Mouse (Mus musculus): ENCODE measurements around the gene Kmt2c. TPM values are rescaled to one million over a fixed set of nuclear protein-coding genes. Genes with fewer than 3 reads are reported as not detected.

Kmt2c gene
- total and polyA plus RNA-seq, 2 experiments = 5.1 to 20.1 TPM

- TF ChIP-seq POLR2A (IDR thresholded peaks at IDR 0.05; ENCODE audit: extremely low read depth, insufficient read depth, low read length) = no peak
- no peak for TF ChIP-seq CTCF (IDR thresholded peaks at IDR 0.05; ENCODE audit: low read depth, low read length)
- no peak overlapping the region for H3K9ac ChIP-seq (ENCODE audit: low read depth, low read length)
- no peaks in the 10 kb centered on the region for H3K4me1 ChIP-seq (ENCODE audit: control insufficient read depth, insufficient read depth, low read length)
- H3K27ac ChIP-seq (replicated peaks; ENCODE audit: insufficient read depth, low read depth, low read length) = no peak overlapping the region
- no peak overlapping the region for H3K4me3 ChIP-seq (ENCODE audit: insufficient read depth, low read depth, low read length)
- no peaks in the 10 kb centered on the region for H3K36me3 ChIP-seq (ENCODE audit: control insufficient read depth, insufficient read depth, low read length)
- no peaks in the 10 kb centered on the region for H3K79me2 ChIP-seq (ENCODE audit: control insufficient read depth, insufficient read depth, low read length)
- no peaks in the 10 kb centered on the region for H3K27me3 ChIP-seq (ENCODE audit: control insufficient read depth, insufficient read depth, low read length)
- no peak for DNase-seq (ENCODE audit: extremely low read depth, low read depth, low spot score)
Measured at GRCm38 (mm10) chr5:25540412-25540811, 41.8 kb upstream of the Kmt2c start.

- Histone ChIP-seq H3K79me2 (ENCODE audit: control insufficient read depth, insufficient read depth, low read length) (no peaks in the 10 kb centered on the region), H3K27me3 (ENCODE audit: control insufficient read depth, insufficient read depth, low read length) (no peaks in the 10 kb centered on the region), H3K36me3 (ENCODE audit: control insufficient read depth, insufficient read depth, low read length) (no peaks in the 10 kb centered on the region), H3K27ac (replicated peaks; ENCODE audit: insufficient read depth, low read depth, low read length) (no peak overlapping the region), H3K4me3 (ENCODE audit: insufficient read depth, low read depth, low read length) (no peak overlapping the region), H3K9ac (ENCODE audit: low read depth, low read length) (no peak overlapping the region), H3K4me1 (ENCODE audit: control insufficient read depth, insufficient read depth, low read length) (no peaks in the 10 kb centered on the region)
- no peak for DNase-seq (ENCODE audit: extremely low read depth, low read depth, low spot score)
- TF ChIP-seq CTCF (IDR thresholded peaks at IDR 0.05; ENCODE audit: low read depth, low read length) (no peak), POLR2A (IDR thresholded peaks at IDR 0.05; ENCODE audit: extremely low read depth, insufficient read depth, low read length) (no peak)
- 65% methylated on average over 6 of the region's 6 CpGs for WGBS
Measured at GRCm38 (mm10) chr5:25536921-25537409, 38.4 kb upstream of the Kmt2c start.

- DNase-seq (ENCODE audit: extremely low read depth, low read depth, low spot score) = no peak
- Histone ChIP-seq H3K79me2 (ENCODE audit: control insufficient read depth, insufficient read depth, low read length) (no peaks in the 10 kb centered on the region), H3K36me3 (ENCODE audit: control insufficient read depth, insufficient read depth, low read length) (no peaks in the 10 kb centered on the region), H3K4me1 (ENCODE audit: control insufficient read depth, insufficient read depth, low read length) (no peaks in the 10 kb centered on the region), H3K27me3 (ENCODE audit: control insufficient read depth, insufficient read depth, low read length) (no peaks in the 10 kb centered on the region), H3K4me3 (ENCODE audit: insufficient read depth, low read depth, low read length) (no peak overlapping the region), H3K9ac (ENCODE audit: low read depth, low read length) (no peak overlapping the region), H3K27ac (replicated peaks; ENCODE audit: insufficient read depth, low read depth, low read length) (no peak overlapping the region)
- TF ChIP-seq CTCF (IDR thresholded peaks at IDR 0.05; ENCODE audit: low read depth, low read length) (no peak), POLR2A (IDR thresholded peaks at IDR 0.05; ENCODE audit: extremely low read depth, insufficient read depth, low read length) (no peak)
- WGBS = 81% methylated on average over 2 of the region's 2 CpGs
Measured at GRCm38 (mm10) chr5:25536451-25536850, 37.9 kb upstream of the Kmt2c start.

- Histone ChIP-seq H3K27me3 (ENCODE audit: control insufficient read depth, insufficient read depth, low read length) (no peaks in the 10 kb centered on the region), H3K4me1 (ENCODE audit: control insufficient read depth, insufficient read depth, low read length) (no peaks in the 10 kb centered on the region), H3K9ac (ENCODE audit: low read depth, low read length) (no peak overlapping the region), H3K4me3 (ENCODE audit: insufficient read depth, low read depth, low read length) (no peak overlapping the region), H3K79me2 (ENCODE audit: control insufficient read depth, insufficient read depth, low read length) (no peaks in the 10 kb centered on the region), H3K27ac (replicated peaks; ENCODE audit: insufficient read depth, low read depth, low read length) (no peak overlapping the region), H3K36me3 (ENCODE audit: control insufficient read depth, insufficient read depth, low read length) (no peaks in the 10 kb centered on the region)
- no peak for DNase-seq (ENCODE audit: extremely low read depth, low read depth, low spot score)
- 86% methylated on average over 2 of the region's 2 CpGs for WGBS
- TF ChIP-seq CTCF (IDR thresholded peaks at IDR 0.05; ENCODE audit: low read depth, low read length) (no peak), POLR2A (IDR thresholded peaks at IDR 0.05; ENCODE audit: extremely low read depth, insufficient read depth, low read length) (no peak)
Measured at GRCm38 (mm10) chr5:25535566-25535965, 37.0 kb upstream of the Kmt2c start.

GRCm38 (mm10) chr5:25533298-25533697 is 34.7 kb upstream of the Kmt2c start:
- TF ChIP-seq CTCF (IDR thresholded peaks at IDR 0.05; ENCODE audit: low read depth, low read length) = no peak
- TF ChIP-seq POLR2A (IDR thresholded peaks at IDR 0.05; ENCODE audit: extremely low read depth, insufficient read depth, low read length) = no peak
- no peaks in the 10 kb centered on the region for H3K4me1 ChIP-seq (ENCODE audit: control insufficient read depth, insufficient read depth, low read length)
- no peak overlapping the region for H3K27ac ChIP-seq (replicated peaks; ENCODE audit: insufficient read depth, low read depth, low read length)
- WGBS = 88% methylated on average over 5 of the region's 5 CpGs
- no peak overlapping the region for H3K4me3 ChIP-seq (ENCODE audit: insufficient read depth, low read depth, low read length)
- no peaks in the 10 kb centered on the region for H3K36me3 ChIP-seq (ENCODE audit: control insufficient read depth, insufficient read depth, low read length)
- H3K27me3 ChIP-seq (ENCODE audit: control insufficient read depth, insufficient read depth, low read length) = no peaks in the 10 kb centered on the region
- no peak overlapping the region for H3K9ac ChIP-seq (ENCODE audit: low read depth, low read length)
- DNase-seq (ENCODE audit: extremely low read depth, low read depth, low spot score) = no peak
- no peaks in the 10 kb centered on the region for H3K79me2 ChIP-seq (ENCODE audit: control insufficient read depth, insufficient read depth, low read length)

GRCm38 (mm10) chr5:25532256-25533147 is 33.9 kb upstream of the Kmt2c start:
- Histone ChIP-seq H3K27me3 (ENCODE audit: control insufficient read depth, insufficient read depth, low read length) (no peaks in the 10 kb centered on the region), H3K79me2 (ENCODE audit: control insufficient read depth, insufficient read depth, low read length) (no peaks in the 10 kb centered on the region), H3K4me1 (ENCODE audit: control insufficient read depth, insufficient read depth, low read length) (no peaks in the 10 kb centered on the region; the same call in 1 of the 2 replicates), H3K36me3 (ENCODE audit: control insufficient read depth, insufficient read depth, low read length) (no peaks in the 10 kb centered on the region), H3K27ac (replicated peaks; ENCODE audit: insufficient read depth, low read depth, low read length) (no peak overlapping the region), H3K9ac (ENCODE audit: low read depth, low read length) (no peak overlapping the region), H3K4me3 (ENCODE audit: insufficient read depth, low read depth, low read length) (no peak overlapping the region)
- TF ChIP-seq CTCF (IDR thresholded peaks at IDR 0.05; ENCODE audit: low read depth, low read length) (no peak), POLR2A (IDR thresholded peaks at IDR 0.05; ENCODE audit: extremely low read depth, insufficient read depth, low read length) (no peak)
- no peak for DNase-seq (ENCODE audit: extremely low read depth, low read depth, low spot score)
- 88% methylated on average over 18 of the region's 18 CpGs for WGBS
